Mouse (Mus musculus): ENCODE measurements around the gene Setmar. TPM values are rescaled to one million over a fixed set of nuclear protein-coding genes. Genes with fewer than 3 reads are reported as not detected.
"Not testable (repeated sequence)": the region's sequence is repeated elsewhere in the genome, so short reads cannot be mapped to it uniquely, and the experiment has no call there.

The Setmar gene
- total RNA-seq (2021), result 1 to 10 TPM; 4.3 to 5.2 TPM
- long read RNA-seq, experiment 1, partial matches to known transcripts, result 0 of 3 reads
- long read RNA-seq, experiment 1, other reads (novel, unspliced or antisense), result 0 of 3 reads
- long read RNA-seq, experiment 2, result 0 reads

- intact Hi-C loops (cut with DNase I), result loop anchor here (5.0 kb wide), 1 partner anchor 1263 kb away; the partner anchor contains the start of gene Crbn
- peak; percentile 98 for DNase-seq
- Histone ChIP-seq H3K4me3 (peak within 1 kb of the TSS; percentile 87), H3K27ac (peak within 1 kb of the TSS; percentile 95)
- TF ChIP-seq CTCF (IDR thresholded peaks at IDR 0.05), result peak; percentile 24; the same call in 1 of the 2 replicates
Measured at GRCm38 (mm10) chr6:108064918-108065526, at the start of gene Setmar. Gene Setmar, plus strand, starts transcription at chr6:108065045.

DNA sequence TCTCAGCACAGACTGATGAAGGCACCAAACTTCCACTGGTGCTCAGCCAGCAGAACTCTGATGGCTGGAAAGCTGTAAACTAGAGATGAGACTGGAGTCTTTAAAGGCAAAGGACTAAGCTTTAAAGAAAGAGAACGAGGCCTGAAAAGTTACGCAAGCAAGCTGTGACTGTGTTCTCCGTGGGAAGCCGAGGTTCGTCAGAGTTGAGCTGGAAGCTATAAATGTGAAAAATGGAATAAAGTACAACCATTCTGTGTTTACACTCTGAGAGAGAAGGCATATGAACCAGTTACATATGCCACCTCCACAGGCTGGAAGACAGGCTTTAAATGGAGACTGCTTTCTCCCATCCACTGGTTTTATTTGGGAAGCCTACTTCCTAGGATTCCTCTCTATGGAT lies 43.2 kb upstream of the Setmar start:
- intact Hi-C loops (cut with DNase I), result no loop called here
- H3K4me3 ChIP-seq, result no peak overlapping the region

GRCm38 (mm10) chr6:108055041-108055440 lies 9.8 kb upstream of the Setmar start:
- peak; percentile 26 for DNase-seq
- H3K27ac ChIP-seq; H3K4me3 ChIP-seq; intact Hi-C loops (cut with DNase I): not testable (repeated sequence)
- peak; percentile 88 for TF ChIP-seq CTCF (IDR thresholded peaks at IDR 0.05)

More for the DNA sequence above, 43.2 kb upstream of the Setmar start:
- H3K27ac ChIP-seq, result no peak overlapping the region
- no peak for DNase-seq
- TF ChIP-seq CTCF (IDR thresholded peaks at IDR 0.05), result no peak

- no peak for DNase-seq
- TF ChIP-seq CTCF (IDR thresholded peaks at IDR 0.05), result no peak
- intact Hi-C loops (cut with DNase I), result no loop called here
Measured at GRCm38 (mm10) chr6:108055946-108056345, 8.9 kb upstream of the Setmar start.

GRCm38 (mm10) chr6:108057353-108057752 lies 7.5 kb upstream of the Setmar start:
- Histone ChIP-seq H3K4me3 (no peak overlapping the region), H3K27ac (no peak overlapping the region)
- intact Hi-C loops (cut with DNase I), result no loop called here
- DNase-seq, result no peak
- TF ChIP-seq CTCF (IDR thresholded peaks at IDR 0.05), result no peak

More at GRCm38 (mm10) chr6:108055946-108056345, 8.9 kb upstream of the Setmar start:
- Histone ChIP-seq H3K27ac (no peak overlapping the region), H3K4me3 (no peak overlapping the region)

GRCm38 (mm10) chr6:108058066-108058465 lies 6.8 kb upstream of the Setmar start:
- intact Hi-C loops (cut with DNase I), result no loop called here
- TF ChIP-seq CTCF (IDR thresholded peaks at IDR 0.05), result no peak
- Histone ChIP-seq H3K4me3 (no peak overlapping the region), H3K27ac (no peak overlapping the region)
- no peak for DNase-seq

DNA sequence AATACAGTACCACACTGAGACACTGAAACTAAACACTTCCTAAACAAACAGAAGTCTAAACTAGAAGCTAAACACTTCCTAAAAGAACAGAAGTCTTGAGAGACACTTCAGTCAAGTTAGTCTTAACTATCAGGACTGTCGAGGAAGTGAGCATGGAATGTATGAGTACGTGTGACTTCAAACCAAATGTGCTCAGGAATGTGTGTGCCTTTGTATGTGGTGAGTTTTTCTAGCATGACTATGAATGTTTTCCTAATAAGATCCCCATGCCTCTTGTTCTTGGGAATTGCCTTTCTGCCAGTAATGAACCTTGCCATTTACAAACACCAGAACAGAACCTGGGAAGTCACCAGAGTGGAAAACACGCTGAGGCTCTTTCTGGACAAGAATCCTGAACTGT lies 3.7 kb upstream of the Setmar start:
- no peak overlapping the region for H3K27ac ChIP-seq
- intact Hi-C loops (cut with DNase I), result loop anchor here (5.0 kb wide), 1 partner anchor 1259 kb away; the partner anchor contains the start of gene Crbn
- no peak for TF ChIP-seq CTCF (IDR thresholded peaks at IDR 0.05)

DNA sequence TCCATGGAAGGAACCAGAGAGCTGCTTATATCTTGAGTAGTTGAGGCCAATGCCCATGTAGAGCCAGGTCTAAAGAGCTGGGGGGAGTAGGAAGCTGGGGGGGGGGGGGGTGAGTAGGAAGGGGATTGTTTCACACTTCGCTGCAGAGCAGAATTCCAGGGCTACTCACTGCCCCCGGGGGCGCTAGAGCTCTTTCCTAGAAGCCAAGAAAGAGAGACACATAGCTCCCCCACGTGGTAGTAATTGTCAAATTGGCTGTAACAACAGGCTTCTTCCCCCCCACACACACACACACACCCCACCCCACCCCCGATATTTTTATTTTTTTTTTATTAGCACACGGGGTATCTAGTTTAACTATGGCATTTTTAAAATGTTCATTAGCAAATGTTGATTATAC lies 738 bp downstream of the Setmar start:
- intact Hi-C loops (cut with DNase I), result no loop called here
- H3K4me3 ChIP-seq, result peak overlapping the region; percentile 87
- peak; percentile 75 for DNase-seq
- peak; percentile 55 for TF ChIP-seq CTCF (IDR thresholded peaks at IDR 0.05)
- peak overlapping the region; percentile 95 for H3K27ac ChIP-seq

More for the DNA sequence above, 3.7 kb upstream of the Setmar start:
- no peak for DNase-seq
- H3K4me3 ChIP-seq, result no peak overlapping the region

DNA sequence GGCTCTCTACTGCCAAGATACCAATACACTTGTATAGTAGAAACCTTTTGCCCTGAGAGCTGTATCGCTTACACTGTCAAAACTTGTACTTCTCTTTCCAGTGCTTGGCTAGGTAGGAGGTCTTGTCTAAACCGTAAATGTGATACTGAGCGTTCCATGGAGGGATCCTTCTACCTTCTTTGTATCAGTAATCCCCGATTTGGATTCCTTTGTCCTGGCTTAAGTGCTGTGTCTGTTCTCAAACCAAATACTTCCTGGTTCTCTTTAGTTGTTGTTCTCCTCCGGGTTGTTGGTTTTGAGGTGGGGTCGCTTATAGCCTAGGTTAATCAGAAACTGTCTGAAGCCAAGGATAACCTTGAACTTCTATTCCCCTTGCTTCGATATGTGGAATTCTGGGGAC lies 6.1 kb downstream of the Setmar start:
- intact Hi-C loops (cut with DNase I), result no loop called here
- DNase-seq, result no peak

GRCm38 (mm10) chr6:108073071-108073470 lies 8.2 kb downstream of the Setmar start:
- no peak overlapping the region for H3K27ac ChIP-seq
- no peak overlapping the region for H3K4me3 ChIP-seq
- no peak for DNase-seq
- intact Hi-C loops (cut with DNase I), result no loop called here
- no peak for TF ChIP-seq CTCF (IDR thresholded peaks at IDR 0.05)

More for the DNA sequence above, 6.1 kb downstream of the Setmar start:
- no peak for TF ChIP-seq CTCF (IDR thresholded peaks at IDR 0.05)
- H3K27ac ChIP-seq, result no peak overlapping the region
- H3K4me3 ChIP-seq, result no peak overlapping the region

DNA sequence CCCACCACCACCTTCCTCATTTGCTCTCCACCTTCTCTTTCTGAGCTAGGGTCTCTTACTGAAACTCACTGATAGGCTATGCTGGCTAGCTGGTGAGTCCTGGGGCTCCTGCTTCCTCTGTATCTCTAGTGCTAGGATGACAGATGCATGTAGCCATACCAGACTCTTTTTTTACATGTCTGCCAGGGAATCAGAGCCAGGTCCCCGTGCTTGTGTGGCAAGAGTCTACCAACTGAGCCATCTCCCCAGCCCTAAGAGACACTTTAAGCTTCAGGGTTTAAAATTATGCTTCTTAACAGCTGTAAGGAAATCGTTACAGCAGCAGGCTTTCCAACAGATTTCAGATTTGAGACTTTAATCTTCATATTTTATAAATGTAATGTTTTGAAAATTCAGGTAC lies 9.1 kb downstream of the Setmar start:
- DNase-seq, result no peak
- Histone ChIP-seq H3K27ac (no peak overlapping the region), H3K4me3 (no peak overlapping the region)
- TF ChIP-seq CTCF (IDR thresholded peaks at IDR 0.05), result no peak
- intact Hi-C loops (cut with DNase I), result no loop called here

DNA sequence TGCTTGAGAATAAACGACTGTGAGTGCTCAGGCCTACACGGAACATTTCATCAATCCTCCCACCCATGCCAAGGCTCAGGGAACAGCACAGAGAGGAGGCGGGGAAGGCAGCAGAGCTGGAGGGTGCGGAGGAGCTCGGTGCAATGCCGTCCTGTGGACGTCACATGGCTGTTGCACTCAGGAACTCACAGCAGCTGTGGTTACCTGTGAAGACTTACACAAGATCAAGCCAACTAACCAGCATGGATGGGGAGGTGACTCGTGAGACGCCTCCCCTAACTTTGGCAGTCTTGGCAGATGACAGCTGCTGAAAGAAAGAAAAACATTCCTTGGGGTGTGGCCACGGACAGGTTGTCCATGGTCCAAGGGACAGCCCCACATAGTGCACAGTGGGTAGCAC lies 9.8 kb downstream of the Setmar start:
- TF ChIP-seq CTCF (IDR thresholded peaks at IDR 0.05), result no peak
- no peak overlapping the region for H3K27ac ChIP-seq
- intact Hi-C loops (cut with DNase I), result no loop called here
- no peak for DNase-seq
- H3K4me3 ChIP-seq, result no peak overlapping the region

DNA sequence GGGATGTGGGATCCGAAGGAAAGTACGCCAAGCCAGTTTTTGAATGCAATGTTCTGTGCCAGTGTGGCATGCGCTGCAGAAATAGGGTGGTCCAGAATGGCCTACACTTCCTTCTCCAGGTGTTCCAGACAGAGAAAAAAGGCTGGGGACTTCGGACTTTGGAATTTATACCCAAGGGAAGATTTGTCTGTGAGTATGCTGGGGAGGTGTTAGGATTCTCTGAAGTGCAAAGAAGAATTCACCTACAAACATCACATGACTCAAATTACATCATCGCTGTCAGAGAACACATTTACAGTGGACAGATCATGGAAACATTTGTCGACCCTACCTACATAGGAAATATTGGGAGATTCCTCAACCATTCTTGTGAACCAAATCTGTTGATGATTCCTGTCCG lies 11.0 kb downstream of the Setmar start:
- no peak overlapping the region for H3K27ac ChIP-seq
- no peak for TF ChIP-seq CTCF (IDR thresholded peaks at IDR 0.05)
- intact Hi-C loops (cut with DNase I), result no loop called here
- no peak for DNase-seq
- H3K4me3 ChIP-seq, result no peak overlapping the region

DNA sequence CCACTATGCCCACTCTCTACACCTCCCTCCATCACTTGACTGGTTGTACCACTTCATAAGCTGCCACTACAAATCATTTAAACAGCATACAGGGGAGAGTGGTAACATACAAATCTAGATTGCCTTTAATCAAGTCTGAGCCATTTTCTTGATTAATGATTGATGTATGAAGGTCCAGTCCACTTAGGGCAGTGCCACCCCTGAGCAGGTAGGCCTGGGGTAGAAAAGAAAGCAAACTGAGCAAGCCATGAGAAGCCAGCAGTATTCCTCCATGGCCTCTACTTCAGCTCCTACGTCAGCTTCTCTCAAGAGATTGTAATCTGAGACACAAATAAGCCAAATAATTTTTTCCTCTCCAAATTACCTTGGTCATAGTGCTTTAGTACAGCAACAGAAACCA lies 26.5 kb downstream of the Setmar start:
- DNase-seq, result no peak
- TF ChIP-seq CTCF (IDR thresholded peaks at IDR 0.05), result no peak
- Histone ChIP-seq H3K4me3 (no peak overlapping the region), H3K27ac (no peak overlapping the region)
- intact Hi-C loops (cut with DNase I), result no loop called here

All from gastrocnemius, adult 2 months (tissue).